Mouse (Mus musculus) limb, embryonic 10.5 days (tissue): ENCODE results near the gene Castor2. TPM values are rescaled to one million over a fixed set of nuclear protein-coding genes. Genes with fewer than 3 reads are reported as not detected.

Experiments
- DNase-seq: peaks from one replicate; pipeline ENCODE4 v3.0.0-alpha.2; 2017; ENCODE audit warnings: low spot score
- H3K27ac ChIP-seq: fragments of 300-500 bp; sonication (generic); 2 replicates; pipeline ENCODE4 v1.5.1; 2016; ENCODE audit warnings: mild to moderate bottlenecking
- H3K27me3 ChIP-seq: fragments of 300-500 bp; sonication (generic); 2 replicates; pipeline ENCODE4 v1.6.1; 2016; ENCODE audit warnings: low read depth, mild to moderate bottlenecking; ENCODE audit not compliant: poor library complexity, severe bottlenecking
- H3K36me3 ChIP-seq: fragments of 300-500 bp; sonication (generic); 2 replicates; pipeline ENCODE4 v1.6.1; 2016; ENCODE audit warnings: mild to moderate bottlenecking, moderate library complexity
- H3K4me1 ChIP-seq: fragments of 300-500 bp; sonication (generic); 2 replicates; pipeline ENCODE4 v1.6.1; 2016
- H3K4me3 ChIP-seq: fragments of 300-500 bp; sonication (generic); 2 replicates; pipeline ENCODE4 v1.5.1; 2016; ENCODE audit warnings: mild to moderate bottlenecking, moderate library complexity
- H3K9me3 ChIP-seq: fragments of 300-500 bp; sonication (generic); replicated peaks from 2 replicates; pipeline ENCODE4 v1.6.1; 2016; ENCODE audit warnings: mild to moderate bottlenecking
- WGBS: fragments of 180-500 bp; shearing (Covaris S2); methylation state at CpG from one replicate; pipeline ENCODE4 v1.1.7; 2016; 5-methylcytosine and 5-hydroxymethylcytosine counted together
- polyA plus RNA-seq: library from polyadenylated mRNA; unstranded; fragments of >200 nt; fragmentation: Nextera tagmentation; extraction: Ambion mirVana; gene quantifications from 2 replicates; pipeline ENCODE4 v1.2.1, GENCODE M21; 2016

Castor2 gene
- polyA plus RNA-seq, 1 experiment from 2014 or later, result 10.6 TPM

- Histone ChIP-seq H3K9me3 (no peaks in the 10 kb centered on the region), H3K36me3 (peaks cover 21% of the 10 kb centered on the region), H3K4me3 (peak within 1 kb of the TSS; percentile 70), H3K4me1 (peaks cover 17% of the 10 kb centered on the region), H3K27ac (peak within 1 kb of the TSS; percentile 86), H3K27me3 (no peaks in the 10 kb centered on the region)
- under 1% methylated on average over 72 of the region's 72 CpGs for WGBS
- peak; percentile 88 for DNase-seq
These were observed 76.8 kb downstream of the Castor2 start, which contains the start of gene Rcc1l for GRCm38 (mm10) chr5:134176169-134176881. Rcc1l (minus strand) TSS chr5:134176774.

GRCm38 (mm10) chr5:134178536-134178935, 79.0 kb downstream of the Castor2 start:
- peaks cover 35% of the 10 kb centered on the region for H3K4me1 ChIP-seq
- 75% methylated on average over 7 of the region's 7 CpGs for WGBS
- H3K27ac ChIP-seq, result no peak overlapping the region
- no peak for DNase-seq
- H3K27me3 ChIP-seq, result no peaks in the 10 kb centered on the region
- no peak overlapping the region for H3K4me3 ChIP-seq
- peaks cover 7% of the 10 kb centered on the region for H3K36me3 ChIP-seq
- no peaks in the 10 kb centered on the region for H3K9me3 ChIP-seq

DNA sequence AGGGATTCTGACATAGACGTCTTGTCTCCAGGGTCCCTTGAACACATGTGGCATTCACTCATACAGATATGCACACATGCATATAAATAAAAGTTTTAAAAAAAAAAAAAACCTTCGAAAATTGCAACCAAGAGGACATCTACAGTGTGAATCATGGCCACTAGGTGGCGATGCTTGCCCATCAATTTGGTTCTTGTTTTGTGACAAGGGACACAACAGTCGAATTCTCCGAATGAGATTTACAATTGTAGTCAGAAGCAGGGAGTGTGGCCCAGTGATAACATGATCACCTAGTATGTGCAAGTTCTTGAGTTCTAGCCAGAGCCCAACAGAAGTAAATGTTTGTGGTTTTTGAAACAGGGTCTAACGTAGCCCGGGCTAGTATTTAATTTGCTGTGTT, 80.4 kb downstream of the Castor2 start:
- H3K4me3 ChIP-seq, result no peak overlapping the region
- H3K27ac ChIP-seq, result no peak overlapping the region
- no peaks in the 10 kb centered on the region for H3K9me3 ChIP-seq
- H3K4me1 ChIP-seq, result peaks cover 34% of the 10 kb centered on the region
- peak; percentile 85 for DNase-seq
- H3K36me3 ChIP-seq, result no peaks in the 10 kb centered on the region
- 31% methylated on average over 7 of the region's 7 CpGs for WGBS
- H3K27me3 ChIP-seq, result no peaks in the 10 kb centered on the region

- no peak for DNase-seq
- Histone ChIP-seq H3K9me3 (no peaks in the 10 kb centered on the region), H3K27ac (0 out of 2 replicates have a peak overlapping the region, but pooled peaks have one; percentile 51), H3K27me3 (no peaks in the 10 kb centered on the region), H3K4me3 (no peak overlapping the region), H3K36me3 (no peaks in the 10 kb centered on the region), H3K4me1 (peaks cover 24% of the 10 kb centered on the region)
- 67% methylated on average over 3 of the region's 3 CpGs for WGBS
These were observed 82.7 kb downstream of the Castor2 start for GRCm38 (mm10) chr5:134182172-134182571.

GRCm38 (mm10) chr5:134182735-134183134, 83.2 kb downstream of the Castor2 start:
- no peaks in the 10 kb centered on the region for H3K27me3 ChIP-seq
- DNase-seq, result no peak
- 76% methylated on average over 4 of the region's 4 CpGs for WGBS
- no peak overlapping the region; the same call in 1 of the 2 replicates for H3K27ac ChIP-seq
- no peaks in the 10 kb centered on the region for H3K36me3 ChIP-seq
- peak overlapping the region; percentile 73 for H3K4me3 ChIP-seq
- no peaks in the 10 kb centered on the region for H3K9me3 ChIP-seq
- H3K4me1 ChIP-seq, result peaks cover 24% of the 10 kb centered on the region

- no peaks in the 10 kb centered on the region for H3K36me3 ChIP-seq
- WGBS, result 58% methylated on average over 7 of the region's 7 CpGs
- H3K4me3 ChIP-seq, result peak overlapping the region; percentile 73
- peak overlapping the region; percentile 99 for H3K27ac ChIP-seq
- peak; percentile 42 for DNase-seq
- no peaks in the 10 kb centered on the region for H3K9me3 ChIP-seq
- no peaks in the 10 kb centered on the region for H3K27me3 ChIP-seq
- H3K4me1 ChIP-seq, result peaks cover 24% of the 10 kb centered on the region
These were observed 83.7 kb downstream of the Castor2 start for GRCm38 (mm10) chr5:134183162-134183561.

- no peaks in the 10 kb centered on the region for H3K27me3 ChIP-seq
- no peaks in the 10 kb centered on the region for H3K9me3 ChIP-seq
- DNase-seq, result peak; percentile 98
- WGBS, result under 1% methylated on average over 92 of the region's 92 CpGs
- peaks cover 26% of the 10 kb centered on the region for H3K4me1 ChIP-seq
- H3K4me3 ChIP-seq, result peak within 1 kb of the TSS; percentile 73
- H3K27ac ChIP-seq, result peak within 1 kb of the TSS; percentile 99
- no peaks in the 10 kb centered on the region for H3K36me3 ChIP-seq
These were observed 84.6 kb downstream of the Castor2 start, which contains the start of gene Gtf2ird2 for GRCm38 (mm10) chr5:134183880-134184808. Gtf2ird2 (plus strand) TSS chr5:134184019.

DNA sequence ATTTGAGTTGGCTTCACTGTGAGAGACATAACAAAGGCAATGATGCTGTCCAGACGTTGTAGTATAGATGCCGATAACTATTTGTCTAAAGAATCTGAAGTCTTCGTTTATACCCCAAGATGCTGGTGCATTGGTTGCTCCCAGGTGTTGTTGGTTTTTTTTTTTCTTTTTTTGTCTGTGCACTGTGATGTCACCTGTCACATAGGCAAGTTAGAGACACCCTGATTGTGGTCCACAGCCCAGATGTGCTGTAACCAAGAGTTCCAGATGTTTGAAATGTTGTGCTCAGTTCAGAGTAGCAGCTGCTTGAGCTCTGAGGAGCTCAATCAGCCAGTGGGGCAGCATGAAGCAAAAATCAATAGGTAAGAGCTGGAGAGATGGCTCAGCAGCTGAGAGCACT, 86.5 kb downstream of the Castor2 start:
- no peaks in the 10 kb centered on the region for H3K36me3 ChIP-seq
- DNase-seq, result no peak

DNA sequence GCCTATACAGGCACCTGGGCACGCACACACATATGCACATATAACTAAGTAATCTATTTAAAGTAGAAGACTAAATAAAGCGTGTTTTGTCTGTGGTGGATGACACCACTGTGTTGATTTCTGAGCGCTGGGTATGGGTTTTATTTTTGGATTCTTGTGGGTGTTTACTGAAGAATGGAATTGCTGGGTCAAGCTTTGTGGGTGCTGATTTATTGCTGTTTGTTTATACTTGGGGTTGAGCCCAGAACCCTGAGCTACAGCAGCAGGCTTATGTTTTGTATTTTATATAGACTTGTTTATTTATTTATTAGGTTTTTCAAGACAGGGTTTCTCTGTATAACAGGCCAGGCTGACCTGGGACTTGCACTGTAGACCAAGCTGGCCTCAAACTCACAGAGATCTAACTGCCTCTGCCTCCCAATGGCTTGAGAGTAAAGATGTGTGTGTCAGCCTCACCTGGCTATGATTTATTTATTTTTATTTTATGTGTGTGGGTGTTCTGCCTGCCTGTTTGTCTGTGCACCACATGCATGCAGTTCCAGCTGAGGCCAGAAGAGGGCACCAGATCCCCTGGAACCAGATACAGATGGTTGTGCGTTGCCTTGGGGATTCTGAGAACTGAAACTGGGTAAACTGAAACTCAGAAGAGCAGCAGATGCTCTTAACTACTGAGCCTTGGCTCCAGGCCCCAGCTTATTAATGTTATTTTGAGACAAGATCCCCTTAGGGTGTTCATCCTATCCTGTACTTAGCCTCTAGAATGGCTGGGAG, 87.6 kb downstream of the Castor2 start:
- Histone ChIP-seq H3K27ac (no peak overlapping the region), H3K9me3 (no peaks in the 10 kb centered on the region), H3K27me3 (no peaks in the 10 kb centered on the region), H3K4me3 (no peak overlapping the region), H3K4me1 (peaks cover 19% of the 10 kb centered on the region), H3K36me3 (no peaks in the 10 kb centered on the region)
- DNase-seq, result peak; percentile 80
- WGBS, result 77% methylated on average over 4 of the region's 4 CpGs

More for the DNA sequence above, 86.5 kb downstream of the Castor2 start:
- no peaks in the 10 kb centered on the region for H3K9me3 ChIP-seq
- H3K4me1 ChIP-seq, result peaks cover 26% of the 10 kb centered on the region
- no peak overlapping the region for H3K4me3 ChIP-seq
- H3K27ac ChIP-seq, result no peak overlapping the region
- WGBS, result 95% methylated on average over 3 of the region's 3 CpGs
- no peaks in the 10 kb centered on the region for H3K27me3 ChIP-seq

GRCm38 (mm10) chr5:134188571-134188970, 89.1 kb downstream of the Castor2 start:
- DNase-seq, result no peak
- Histone ChIP-seq H3K27me3 (no peaks in the 10 kb centered on the region), H3K4me3 (no peak overlapping the region), H3K36me3 (peaks cover 7% of the 10 kb centered on the region), H3K9me3 (no peaks in the 10 kb centered on the region), H3K4me1 (peaks cover 5% of the 10 kb centered on the region), H3K27ac (no peak overlapping the region)
- 70% methylated on average over 7 of the region's 7 CpGs for WGBS

- no peak overlapping the region for H3K27ac ChIP-seq
- 90% methylated on average over 8 of the region's 8 CpGs for WGBS
These were observed 94.2 kb downstream of the Castor2 start for GRCm38 (mm10) chr5:134193664-134194063.

More at GRCm38 (mm10) chr5:134193664-134194063, 94.2 kb downstream of the Castor2 start:
- H3K4me3 ChIP-seq, result no peak overlapping the region
- no peak for DNase-seq
- H3K27me3 ChIP-seq, result no peaks in the 10 kb centered on the region
- H3K4me1 ChIP-seq, result no peaks in the 10 kb centered on the region
- peaks cover 37% of the 10 kb centered on the region for H3K36me3 ChIP-seq
- no peaks in the 10 kb centered on the region for H3K9me3 ChIP-seq
